Mouse (Mus musculus) C2C12 (cell line): Measurements from ENCODE around the gene Hspa12a. TPM values are rescaled to one million over a fixed set of nuclear protein-coding genes. Genes with fewer than 3 reads are reported as not detected.

Source experiments
- H3K27me3 ChIP-seq: one replicate; pipeline ENCODE4 v1.6.1; 2011; ENCODE audit not compliant: control insufficient read depth, insufficient read depth, insufficient read length
- H3K36me3 ChIP-seq: one replicate; pipeline ENCODE4 v1.6.1; 2011; ENCODE audit not compliant: control insufficient read depth, insufficient read depth
- H3K4me3 ChIP-seq: one replicate; pipeline ENCODE4 v1.5.1; 2011; ENCODE audit warnings: mild to moderate bottlenecking, control low read depth; ENCODE audit not compliant: poor library complexity, insufficient read depth, severe bottlenecking
- H3K79me2 ChIP-seq: one replicate; pipeline ENCODE4 v1.6.1; 2011; ENCODE audit not compliant: control insufficient read depth, insufficient read depth
- H3K79me3 ChIP-seq: one replicate; pipeline ENCODE4 v1.6.1; 2011; ENCODE audit warnings: low read depth, control low read depth
- H3ac ChIP-seq: one replicate; pipeline ENCODE3; 2011; ENCODE audit warnings: low read depth; ENCODE audit not compliant: control insufficient read depth, insufficient read length
- CEBPB ChIP-seq: IDR thresholded peaks from one replicate; pipeline ENCODE4 v1.6.1; 2011; ENCODE audit warnings: low read depth, mild to moderate bottlenecking, control low read depth, moderate library complexity
- CTCF ChIP-seq: IDR thresholded peaks from one replicate; pipeline ENCODE4 v1.5.1; 2011; ENCODE audit not compliant: control insufficient read depth, insufficient read depth, insufficient read length
- FOSL1 ChIP-seq: IDR thresholded peaks from one replicate; pipeline ENCODE4 v1.8.0; 2011; ENCODE audit warnings: mild to moderate bottlenecking, low read length; ENCODE audit not compliant: poor library complexity, insufficient read depth, severe bottlenecking
- MAX ChIP-seq: IDR thresholded peaks from one replicate; pipeline ENCODE4 v1.6.1; 2011; ENCODE audit warnings: mild to moderate bottlenecking, control low read depth
- MYOD1 ChIP-seq: IDR thresholded peaks from one replicate; pipeline ENCODE4 v1.6.1; 2011; ENCODE audit warnings: low read depth; ENCODE audit not compliant: control insufficient read depth, insufficient read length
- MYOG ChIP-seq: IDR thresholded peaks from one replicate; pipeline ENCODE4 v1.6.1; 2011; ENCODE audit not compliant: control insufficient read depth, insufficient read length; ENCODE audit errors: extremely low read depth
- USF1 ChIP-seq: IDR thresholded peaks from one replicate; pipeline ENCODE4 v1.6.1; 2011; ENCODE audit warnings: low read depth, mild to moderate bottlenecking, control low read depth, moderate library complexity
- polyA plus RNA-seq: library from polyadenylated mRNA; unstranded; fragments of >200 nt; fragmentation: generic; extraction: Trizol; gene quantifications from one replicate; pipeline ENCODE4 v1.2.1, GENCODE M21; 2012; ENCODE audit warnings: missing spikeins

Gene Hspa12a
- polyA plus RNA-seq, 1 experiment: 14.8 TPM

- TF ChIP-seq MYOG (no peak), CEBPB (no peak), CTCF (no peak), MAX (no peak), FOSL1 (no peak), USF1 (no peak)
- H3K79me3 ChIP-seq: no peaks in the 10 kb centered on the region
- H3K36me3 ChIP-seq: no peaks in the 10 kb centered on the region
- H3ac ChIP-seq: no peak overlapping the region
- no peaks in the 10 kb centered on the region for H3K27me3 ChIP-seq
- no peak overlapping the region for H3K4me3 ChIP-seq
- H3K79me2 ChIP-seq: no peaks in the 10 kb centered on the region
Observed at GRCm38 (mm10) chr19:58871878-58872277, 71.6 kb downstream of the Hspa12a start.

DNA sequence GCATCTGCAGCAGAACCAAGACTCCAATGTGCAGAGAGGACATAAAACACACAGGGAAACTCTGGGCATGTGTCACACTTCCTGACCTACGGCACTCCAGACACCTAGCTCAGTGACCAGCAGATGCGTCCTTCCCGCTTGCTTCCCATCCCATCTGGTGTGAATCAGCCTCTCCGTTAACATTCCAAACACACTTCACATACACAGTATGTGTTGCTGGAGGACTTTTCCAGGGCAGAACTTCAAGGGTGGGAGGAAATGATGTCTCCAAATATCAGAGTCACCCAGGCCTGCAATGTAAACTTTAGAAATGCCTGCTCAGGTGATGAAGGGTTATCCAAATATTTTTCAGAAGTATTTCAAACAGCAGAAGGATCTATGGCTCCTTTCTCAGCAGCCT lies 76.8 kb downstream of the Hspa12a start:
- no peaks in the 10 kb centered on the region for H3K36me3 ChIP-seq
- TF ChIP-seq CTCF (no peak), FOSL1 (no peak), MAX (no peak), MYOG (no peak), USF1 (no peak), CEBPB (no peak), MYOD1 (no peak)
- H3K27me3 ChIP-seq: no peaks in the 10 kb centered on the region
- no peaks in the 10 kb centered on the region for H3K79me3 ChIP-seq
- H3ac ChIP-seq: no peak overlapping the region
- H3K4me3 ChIP-seq: no peak overlapping the region
- H3K79me2 ChIP-seq: no peaks in the 10 kb centered on the region

DNA sequence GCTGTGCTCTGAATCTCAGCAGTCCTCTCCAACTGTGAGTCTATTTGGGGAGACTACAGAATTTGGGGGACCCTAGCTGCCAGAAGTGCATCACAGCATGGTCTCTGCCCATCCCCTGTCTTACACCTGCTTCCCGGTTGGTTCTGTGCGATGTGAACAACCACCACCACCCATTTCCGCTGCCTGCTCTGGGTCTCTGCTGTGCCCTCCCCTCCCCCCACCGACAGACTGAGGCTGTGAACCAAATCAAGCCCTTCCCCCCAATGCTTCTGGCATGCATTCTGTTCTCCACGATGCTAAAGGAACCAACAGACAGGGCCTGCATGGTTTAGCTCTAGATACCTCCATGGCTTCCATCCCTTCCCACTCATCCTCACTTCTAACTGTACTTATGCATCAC lies 78.2 kb downstream of the Hspa12a start:
- Histone ChIP-seq H3K79me3 (no peaks in the 10 kb centered on the region), H3K36me3 (no peaks in the 10 kb centered on the region), H3ac (no peak overlapping the region), H3K4me3 (no peak overlapping the region), H3K27me3 (no peaks in the 10 kb centered on the region), H3K79me2 (peaks cover under 1% of the 10 kb centered on the region)
- TF ChIP-seq FOSL1 (no peak), CTCF (no peak), CEBPB (no peak), MAX (no peak), MYOD1 (no peak), USF1 (no peak), MYOG (no peak)

- Histone ChIP-seq H3K4me3 (no peak overlapping the region), H3K36me3 (no peaks in the 10 kb centered on the region), H3K79me2 (peaks cover 12% of the 10 kb centered on the region), H3K79me3 (peaks cover 3% of the 10 kb centered on the region), H3K27me3 (no peaks in the 10 kb centered on the region), H3ac (no peak overlapping the region)
- TF ChIP-seq FOSL1 (no peak), USF1 (no peak), CTCF (no peak), MYOD1 (no peak), MYOG (no peak), MAX (no peak), CEBPB (no peak)
Observed at GRCm38 (mm10) chr19:58864006-58864573, 79.4 kb downstream of the Hspa12a start.

- Histone ChIP-seq H3K79me3 (peaks cover 21% of the 10 kb centered on the region), H3K27me3 (no peaks in the 10 kb centered on the region), H3K79me2 (peaks cover 39% of the 10 kb centered on the region), H3K4me3 (no peak overlapping the region), H3ac (no peak overlapping the region), H3K36me3 (no peaks in the 10 kb centered on the region)
- TF ChIP-seq MYOD1 (no peak), FOSL1 (no peak), MYOG (no peak), MAX (no peak), CTCF (no peak), USF1 (no peak), CEBPB (no peak)
Observed at GRCm38 (mm10) chr19:58861174-58861760, 82.2 kb downstream of the Hspa12a start.
